Mouse (Mus musculus) intestine, embryonic 14.5 days (tissue): ENCODE results near the gene Cgas. TPM values are rescaled to one million over a fixed set of nuclear protein-coding genes. Genes with fewer than 3 reads are reported as not detected.
A peak's percentile ranks its signal among the peaks of the same experiment; 100 is the strongest.
"Not testable (repeated sequence)": the region's sequence is repeated elsewhere in the genome, so short reads cannot be mapped to it uniquely, and the experiment has no call there.

Source experiments
- ATAC-seq: fragments of 200-750 bp; cut with Nextera tagmentation; replicated peaks from 2 replicates; pipeline ENCODE4 v1.8.0; 2017; ENCODE audit warnings: low read depth, moderate number of reproducible peaks, moderate TSS enrichment, moderate library complexity; ENCODE audit not compliant: low FRiP score, low TSS enrichment
- DNase-seq: peaks from one replicate; pipeline ENCODE4 v3.0.0-alpha.2; 2018; ENCODE audit warnings: low spot score
- H3K27ac ChIP-seq: fragments of 300-500 bp; sonication (generic); 2 replicates; pipeline ENCODE4 v1.5.1; 2014; ENCODE audit warnings: low read depth, mild to moderate bottlenecking, control low read depth
- H3K27me3 ChIP-seq: fragments of 300-500 bp; sonication (generic); replicated peaks from 2 replicates; pipeline ENCODE4 v1.6.1; 2014; ENCODE audit warnings: low read length, control low read depth; ENCODE audit not compliant: control insufficient read depth, insufficient read depth
- H3K36me3 ChIP-seq: fragments of 300-500 bp; sonication (generic); 2 replicates; pipeline ENCODE4 v1.6.1; 2014; ENCODE audit warnings: low read length, control low read depth; ENCODE audit not compliant: control insufficient read depth, insufficient read depth
- H3K4me1 ChIP-seq: fragments of 300-500 bp; sonication (generic); replicated peaks from 2 replicates; pipeline ENCODE4 v1.6.1; 2014; ENCODE audit warnings: low read length, control low read depth, mixed read lengths; ENCODE audit not compliant: control insufficient read depth, insufficient read depth
- H3K4me2 ChIP-seq: fragments of 300-500 bp; sonication (generic); 2 replicates; pipeline ENCODE4 v1.6.1; 2014; ENCODE audit warnings: low read length
- H3K4me3 ChIP-seq: fragments of 300-500 bp; sonication (generic); 2 replicates; pipeline ENCODE4 v1.5.1; 2014; ENCODE audit warnings: low read depth, low read length, control low read depth, mixed read lengths
- H3K9ac ChIP-seq: fragments of 300-500 bp; sonication (generic); 2 replicates; pipeline ENCODE4 v1.6.1; 2014; ENCODE audit warnings: mild to moderate bottlenecking, low read length
- H3K9me3 ChIP-seq: fragments of 300-500 bp; sonication (generic); 2 replicates; pipeline ENCODE4 v1.6.1; 2016; ENCODE audit warnings: low read length, control low read depth; ENCODE audit not compliant: control insufficient read depth
- WGBS: fragments of 180-500 bp; shearing (Covaris S2); extraction: QIAGEN DNeasy Blood & Tissue Kit; methylation state at CpG from one replicate; pipeline ENCODE4 v1.1.7; 2014; 5-methylcytosine and 5-hydroxymethylcytosine counted together
- polyA plus RNA-seq: library from polyadenylated mRNA; unstranded; fragments of >200 nt; fragmentation: Nextera tagmentation; extraction: Ambion mirVana; gene quantifications from 2 replicates; pipeline ENCODE4 v1.2.1, GENCODE M21; 2014

Gene Cgas
- polyA plus RNA-seq, result 1.9 and 2.4 TPM in 2 replicates

DNA sequence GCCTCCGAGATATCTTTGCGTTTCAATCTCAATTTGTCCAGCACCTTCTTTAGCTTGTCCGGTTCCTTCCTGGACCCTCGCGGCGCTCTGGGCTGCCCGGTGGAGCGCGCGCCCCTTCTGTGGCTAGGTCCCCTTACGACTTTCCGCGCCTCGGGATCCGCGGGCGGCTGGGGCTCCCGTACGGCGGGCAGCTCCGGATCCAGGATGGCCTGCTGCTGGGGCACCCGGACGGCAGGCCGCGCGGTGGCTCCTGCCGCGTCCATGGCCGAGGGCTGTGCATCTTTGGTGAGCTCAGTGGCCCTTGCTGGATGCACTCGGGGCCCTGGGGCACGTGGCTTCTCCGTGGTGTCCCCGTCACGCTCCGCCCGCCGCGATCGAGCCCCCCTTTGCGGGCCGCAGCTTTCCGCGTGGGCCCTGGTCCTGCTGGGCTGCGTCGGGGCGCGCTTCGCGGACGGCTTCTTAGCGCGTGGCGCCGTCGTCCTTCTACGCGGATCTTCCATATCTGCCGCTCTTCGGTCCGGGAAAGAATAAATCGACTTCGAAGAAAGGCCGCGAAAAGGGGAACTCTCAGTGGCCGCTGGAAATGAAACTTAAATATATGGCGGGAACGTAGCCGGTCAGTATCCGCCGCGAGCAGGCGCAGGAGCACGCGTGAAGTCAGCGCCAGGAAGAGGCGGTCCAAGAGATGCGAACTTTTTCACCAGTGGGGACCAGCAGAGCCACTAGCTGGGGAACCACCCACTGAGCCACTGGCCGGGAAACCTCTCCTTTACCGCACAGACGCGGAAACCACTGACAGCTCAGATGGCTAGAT, at the start of gene Cgas:
Gene Cgas, minus strand, starts transcription at position 659 of the 814 bp plus-strand sequence.
- Histone ChIP-seq H3K27me3 (peaks cover 70% of the 10 kb centered on the region), H3K27ac (no peak within 1 kb of the TSS), H3K9me3 (no peaks in the 10 kb centered on the region), H3K9ac (peak within 1 kb of the TSS; percentile 59), H3K4me2 (peak within 1 kb of the TSS; percentile 62), H3K36me3 (no peaks in the 10 kb centered on the region), H3K4me1 (peaks cover 15% of the 10 kb centered on the region; the same call in 1 of the 2 replicates), H3K4me3 (peak within 1 kb of the TSS; percentile 42)
- under 1% methylated on average over 81 of the region's 81 CpGs for WGBS
- peak; percentile 71 for ATAC-seq
- peak; percentile 86 for DNase-seq

DNA sequence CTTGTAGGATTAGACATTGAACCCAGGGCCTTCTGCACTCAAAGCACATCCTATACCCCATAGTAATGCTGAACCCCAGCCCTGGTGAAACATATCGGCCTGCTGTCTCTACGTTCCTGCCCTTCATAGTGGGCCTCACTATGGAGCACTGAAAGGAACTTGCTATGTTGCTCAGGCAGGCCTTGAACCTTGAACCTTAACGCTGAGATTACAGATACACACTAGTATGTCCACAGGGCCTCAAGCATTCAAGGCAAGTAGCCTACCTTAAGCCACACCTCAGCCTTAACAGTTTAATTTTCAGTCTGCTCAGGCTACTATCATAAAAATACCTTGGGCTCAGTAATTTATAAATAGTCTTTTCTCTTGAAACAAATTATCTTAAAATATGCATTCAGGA, 49.2 kb upstream of the Cgas start:
- Histone ChIP-seq H3K27me3 (no peaks in the 10 kb centered on the region), H3K4me2 (no peak overlapping the region), H3K27ac (no peak overlapping the region), H3K4me1 (no peaks in the 10 kb centered on the region), H3K9me3 (no peaks in the 10 kb centered on the region), H3K9ac (no peak overlapping the region), H3K4me3 (no peak overlapping the region), H3K36me3 (no peaks in the 10 kb centered on the region)
- WGBS, result 78% methylated on average over 3 of the region's 3 CpGs
- DNase-seq, result no peak
- ATAC-seq, result no peak

DNA sequence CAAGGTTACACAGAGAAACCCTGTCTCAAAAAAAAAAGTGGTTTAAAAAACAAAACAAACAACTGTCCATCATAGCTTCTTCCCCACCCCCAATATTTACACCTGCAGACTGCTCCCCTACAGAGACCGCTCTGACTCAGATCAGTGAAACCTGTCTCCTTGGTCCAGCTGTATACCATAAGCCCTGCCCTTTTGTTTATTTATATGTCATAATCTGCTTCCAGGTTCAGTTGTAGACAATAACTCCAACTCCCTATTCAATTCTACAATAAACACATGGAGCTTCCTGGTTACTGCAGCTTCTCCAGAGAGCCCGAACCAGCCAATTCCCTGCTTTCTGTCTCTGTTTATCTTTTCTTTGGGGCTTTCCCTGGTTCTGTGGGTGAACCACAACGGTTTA, 48.1 kb upstream of the Cgas start:
- ATAC-seq (no peak), DNase-seq (no peak)
- Histone ChIP-seq H3K4me2 (no peak overlapping the region), H3K4me3 (no peak overlapping the region), H3K27ac (no peak overlapping the region), H3K27me3 (no peaks in the 10 kb centered on the region), H3K9me3 (no peaks in the 10 kb centered on the region), H3K4me1 (no peaks in the 10 kb centered on the region), H3K9ac (no peak overlapping the region), H3K36me3 (no peaks in the 10 kb centered on the region)
- 45% methylated on average over 3 of the region's 3 CpGs for WGBS

DNA sequence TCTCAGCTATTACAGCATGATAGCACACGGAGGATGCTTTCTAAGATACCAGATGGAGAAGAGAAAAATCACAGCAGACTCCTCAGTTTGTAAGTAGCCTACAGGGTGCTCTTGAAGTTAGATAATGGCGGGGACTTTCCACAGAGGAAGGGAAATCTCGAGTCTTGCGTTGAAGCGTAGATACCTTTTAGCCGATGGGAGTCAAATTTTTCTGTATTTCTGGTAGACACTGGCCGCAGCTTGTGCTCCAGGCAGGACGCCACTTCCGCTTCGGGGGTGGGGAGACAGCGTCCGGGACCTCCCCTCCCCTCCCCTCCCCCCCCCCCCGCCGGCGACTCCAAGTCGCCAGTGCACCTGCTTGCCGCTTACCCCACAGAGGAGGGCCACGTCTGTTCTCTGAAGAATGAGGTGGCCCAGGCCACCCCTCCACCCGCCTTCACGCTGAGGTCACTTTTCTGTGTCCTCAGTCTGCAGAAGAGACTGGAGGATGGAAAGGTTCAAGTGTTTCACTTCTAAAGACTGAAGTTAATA, 45.9 kb upstream of the Cgas start, which contains the start of gene Eef1a1:
Gene Eef1a1, minus strand, starts transcription at position 262 of the 531 bp plus-strand sequence.
- Histone ChIP-seq H3K9ac (peak within 1 kb of the TSS; percentile 59), H3K9me3 (no peaks in the 10 kb centered on the region), H3K4me2 (peak within 1 kb of the TSS; percentile 75), H3K27me3 (no peaks in the 10 kb centered on the region), H3K4me3 (peak within 1 kb of the TSS; percentile 47), H3K27ac (peak within 1 kb of the TSS; percentile 64), H3K36me3 (no peaks in the 10 kb centered on the region), H3K4me1 (no peaks in the 10 kb centered on the region)
- ATAC-seq, result peak; percentile 67
- WGBS, result under 1% methylated on average over 18 of the region's 20 CpGs
- peak; percentile 71 for DNase-seq

DNA sequence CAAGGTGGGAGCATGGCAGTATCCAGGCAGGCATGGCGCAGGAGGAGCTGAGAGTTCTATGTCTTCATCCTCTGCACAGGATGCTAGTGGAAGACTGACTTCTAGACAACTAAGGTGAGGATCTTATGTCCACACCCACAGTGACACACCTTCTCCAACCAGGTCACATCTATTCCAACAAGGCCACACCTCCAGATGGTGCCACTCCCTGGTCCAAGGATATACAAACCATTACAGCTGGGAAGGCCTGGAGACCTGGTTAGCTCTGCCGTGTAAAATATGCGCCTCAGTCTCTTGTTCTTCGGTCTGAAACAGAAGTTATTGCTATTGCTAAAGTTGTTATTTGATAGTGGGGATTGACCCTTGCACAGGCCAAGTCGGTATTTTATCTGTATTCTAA, 45.0 kb upstream of the Cgas start:
- H3K36me3 ChIP-seq, H3K4me2 ChIP-seq, ATAC-seq, H3K4me3 ChIP-seq, DNase-seq, H3K9ac ChIP-seq, H3K4me1 ChIP-seq, H3K27ac ChIP-seq, H3K27me3 ChIP-seq, H3K9me3 ChIP-seq: not testable (repeated sequence)
- WGBS, result 92% methylated on average over 5 of the region's 5 CpGs

DNA sequence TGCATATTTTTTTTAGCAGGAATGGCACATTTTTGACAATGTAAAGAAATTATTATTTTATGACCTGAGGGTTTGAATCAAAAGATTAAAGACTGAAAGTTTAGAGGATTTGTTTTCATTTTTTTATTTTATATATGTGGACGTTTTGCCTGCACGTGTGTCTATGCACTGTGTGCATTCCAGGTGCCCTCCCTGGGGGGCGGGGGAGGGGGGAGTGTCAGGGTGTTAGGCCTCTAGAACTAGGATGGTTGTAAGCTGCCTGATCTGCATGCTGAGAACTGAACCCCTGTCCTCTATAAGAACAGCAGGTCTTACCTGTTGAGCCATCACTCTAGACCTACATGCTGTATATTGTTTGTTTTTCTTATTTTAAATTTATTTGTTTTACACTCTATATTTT, 41.6 kb upstream of the Cgas start:
- H3K4me2 ChIP-seq, result no peak overlapping the region
- ATAC-seq, result no peak
- H3K4me3 ChIP-seq, result no peak overlapping the region
- WGBS, result 76% methylated on average over 3 of the region's 3 CpGs
- no peaks in the 10 kb centered on the region for H3K9me3 ChIP-seq
- no peak overlapping the region for H3K9ac ChIP-seq
- no peaks in the 10 kb centered on the region for H3K27me3 ChIP-seq
- DNase-seq, result no peak
- no peak overlapping the region for H3K27ac ChIP-seq
- H3K4me1 ChIP-seq, result peaks cover 8% of the 10 kb centered on the region; the same call in 1 of the 2 replicates
- peaks cover 9% of the 10 kb centered on the region for H3K36me3 ChIP-seq

DNA sequence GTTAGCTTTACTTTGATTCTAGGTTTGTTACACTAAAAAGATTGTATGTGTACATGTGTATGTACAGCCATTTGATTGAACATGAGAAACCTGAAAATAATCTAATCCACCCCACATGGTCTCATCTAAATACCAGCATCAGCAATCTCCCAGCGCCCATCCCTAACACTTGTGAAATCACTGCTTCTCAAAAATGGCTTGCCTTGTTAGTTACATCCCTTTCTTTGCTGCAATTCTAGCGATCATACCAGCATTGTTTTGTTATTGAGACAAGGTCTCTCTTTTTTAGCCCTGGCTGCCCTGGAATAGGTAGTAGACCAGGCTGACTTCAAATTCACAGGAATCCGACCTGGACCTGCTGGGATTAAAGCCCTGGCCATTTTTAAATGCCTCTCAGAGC, 39.3 kb upstream of the Cgas start:
- Histone ChIP-seq H3K4me2 (peak overlapping the region; percentile 53), H3K27me3 (no peaks in the 10 kb centered on the region), H3K4me1 (peaks cover 8% of the 10 kb centered on the region; the same call in 1 of the 2 replicates), H3K9ac (peak overlapping the region; percentile 73), H3K4me3 (peak overlapping the region; percentile 55), H3K9me3 (no peaks in the 10 kb centered on the region), H3K27ac (peak overlapping the region; percentile 99), H3K36me3 (peaks cover 29% of the 10 kb centered on the region)
- 10% methylated on average over 3 of the region's 3 CpGs for WGBS
- peak; percentile 2; the same call in 1 of the 2 replicates for ATAC-seq
- peak; percentile 60 for DNase-seq

DNA sequence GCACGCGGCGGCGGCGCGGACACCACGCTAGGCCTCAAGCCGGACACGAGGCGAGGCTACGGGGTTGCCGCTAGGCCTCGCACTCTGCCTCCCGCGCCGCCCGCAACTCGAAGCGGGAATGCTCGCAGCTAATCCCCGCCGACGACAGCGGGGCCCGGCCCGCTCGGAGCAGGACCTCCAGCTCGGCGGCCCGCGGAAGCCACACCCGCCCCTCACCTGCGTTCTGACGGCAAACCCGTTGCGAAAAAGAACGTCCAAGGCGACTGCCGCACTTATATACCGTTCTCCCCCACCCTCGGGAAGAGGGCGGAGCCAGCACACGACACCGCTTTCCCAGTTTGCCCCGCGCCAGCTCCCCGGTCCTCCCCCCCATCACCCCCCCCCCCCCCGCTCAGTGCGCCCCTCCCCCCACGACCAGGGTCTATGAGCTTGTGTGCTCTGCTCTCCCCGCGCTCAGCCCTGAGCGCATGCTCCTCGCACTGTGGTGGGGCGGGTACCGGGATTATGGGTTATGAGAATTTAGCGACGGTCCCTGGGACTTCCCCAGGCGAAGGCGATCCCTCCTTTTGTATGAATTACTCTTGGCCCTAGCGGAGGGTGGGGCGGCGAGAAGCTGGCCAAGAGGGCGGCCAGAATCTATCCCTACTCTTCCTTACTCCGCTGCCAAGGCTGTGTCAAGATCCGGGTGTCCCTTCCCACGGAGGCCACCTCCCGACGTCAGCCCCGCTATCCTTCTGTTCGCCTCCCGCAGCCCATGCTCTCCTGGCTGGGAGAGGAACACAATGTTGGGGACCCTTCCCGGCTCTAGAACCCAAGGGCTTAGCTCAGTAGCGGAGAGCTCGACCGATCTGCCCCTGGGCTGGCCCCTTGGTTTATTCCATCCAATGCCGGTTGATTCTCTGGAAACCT, 38.6 kb upstream of the Cgas start:
- Histone ChIP-seq H3K9ac (peak overlapping the region; percentile 99), H3K27ac (peak overlapping the region; percentile 99), H3K4me2 (peak overlapping the region; percentile 65), H3K4me3 (peak overlapping the region; percentile 70), H3K27me3 (no peaks in the 10 kb centered on the region), H3K36me3 (peaks cover 36% of the 10 kb centered on the region), H3K9me3 (no peaks in the 10 kb centered on the region), H3K4me1 (peaks cover 8% of the 10 kb centered on the region; the same call in 1 of the 2 replicates)
- under 1% methylated on average over 74 of the region's 77 CpGs for WGBS
- DNase-seq (peak; percentile 98), ATAC-seq (peak; percentile 98)
